ENCODE assay signal across 8 mouse cellular contexts in genomic region chr2:178454664-178455516, GRCm38 (mm10). TPM values are rescaled to one million over a fixed set of nuclear protein-coding genes. Genes with fewer than 3 reads are reported as not detected.
DNase-seq lines count a peak whose midpoint lies in the region; ATAC-seq and TF ChIP-seq lines count a peak whose summit lies in the region.

No protein-coding gene starts in this region.

- H3K4me3 ChIP-seq in embryonic facial prominence, embryonic 14.5 days (ENCODE audit: low read depth, low read length): no peak overlapping the region
- H3K4me3 ChIP-seq in kidney, adult 2 months (ENCODE audit: insufficient read depth, low read depth, low read length): no peak overlapping the region

- no peak for TF ChIP-seq CTCF in kidney, adult 2 months (conservative IDR thresholded peaks at IDR 0.05; ENCODE audit: insufficient read depth, insufficient read length, low read depth, low read length)

- WGBS in embryonic facial prominence, embryonic 14.5 days: 15% methylated on average over 17 of the region's 17 CpGs
- 6% methylated on average over 17 of the region's 17 CpGs for WGBS in kidney, adult 2 months

- H3K4me2 ChIP-seq in embryonic facial prominence, embryonic 14.5 days (ENCODE audit: low read depth, low read length): peak overlapping the region; percentile 35

- H3K27ac ChIP-seq in embryonic facial prominence, embryonic 14.5 days (replicated peaks; ENCODE audit: low read depth, low read length): peak overlapping the region; percentile 74
- peak overlapping the region; percentile 24 for H3K27ac ChIP-seq in kidney, adult 2 months (ENCODE audit: insufficient read depth, low read depth, low read length)

- DNase-seq in layer of hippocampus, adult 18-20 months (ENCODE audit: low spot score in 2 of 2): peak; percentile 10 to 20
- no peak for DNase-seq in layer of hippocampus, postnatal 25 days (ENCODE audit: extremely low spot score in 1 of 2, low spot score in 1 of 2)
- peak; percentile 91 for DNase-seq in embryonic facial prominence, embryonic 14.5 days (ENCODE audit: low spot score)
- DNase-seq in kidney, adult 2 months: peak; percentile 51
- DNase-seq in lung, postnatal 36 days: peak; percentile 58
- no peak for DNase-seq in B cell, adult 2 months
- DNase-seq in thymus, postnatal 25 days: no peak
- no peak for DNase-seq in gastrocnemius, postnatal 4 days (ENCODE audit: low spot score in 2 of 2)

- no peaks in the 10 kb centered on the region for H3K27me3 ChIP-seq in embryonic facial prominence, embryonic 14.5 days (replicated peaks; ENCODE audit: control insufficient read depth, insufficient read depth, low read length)
- no peaks in the 10 kb centered on the region for H3K27me3 ChIP-seq in kidney, adult 2 months (replicated peaks; ENCODE audit: control insufficient read depth, insufficient read depth, low read length)

- no peak for TF ChIP-seq POLR2A in kidney, adult 2 months (IDR thresholded peaks at IDR 0.05; ENCODE audit: low read depth, low read length)

- no peak overlapping the region for H3K9ac ChIP-seq in embryonic facial prominence, embryonic 14.5 days (ENCODE audit: low read depth, low read length)

- H3K36me3 ChIP-seq in embryonic facial prominence, embryonic 14.5 days (ENCODE audit: control insufficient read depth, insufficient read depth, low read length): no peaks in the 10 kb centered on the region
- no peaks in the 10 kb centered on the region for H3K36me3 ChIP-seq in kidney, adult 2 months (ENCODE audit: control insufficient read depth, insufficient read depth, low read length)

- peaks cover 6% of the 10 kb centered on the region for H3K4me1 ChIP-seq in embryonic facial prominence, embryonic 14.5 days (ENCODE audit: control insufficient read depth, insufficient read depth, low read length)
- H3K4me1 ChIP-seq in kidney, adult 2 months (ENCODE audit: control insufficient read depth, insufficient read depth, low read length): no peaks in the 10 kb centered on the region

- peak; percentile 87 for ATAC-seq in embryonic facial prominence, embryonic 14.5 days (ENCODE audit: low read depth)

- no peaks in the 10 kb centered on the region for H3K9me3 ChIP-seq in embryonic facial prominence, embryonic 14.5 days (ENCODE audit: control insufficient read depth, low read length)

RNA-seq across cellular contexts. Expression of gene Cdh26, which starts 24.6 kb away (rescaled TPM):
- total RNA-seq in layer of hippocampus, adult 18-20 months (2021): under 1 TPM in 1 of 2 experiments, not detected in 1; 0.69 TPM
- under 1 TPM in 1 of 2 experiments, not detected in 1; 0.12 TPM for total RNA-seq in layer of hippocampus, postnatal 25 days (2021)
- 2.5 and 3.9 TPM in 2 replicates for polyA plus RNA-seq in embryonic facial prominence, embryonic 14.5 days (2014; fragmentation: Nextera tagmentation; extraction: Ambion mirVana)
- 0.08 and 0.12 TPM in 2 replicates for polyA plus RNA-seq in kidney, adult 2 months (2012; rRNA removed)
- total RNA-seq in gastrocnemius, postnatal 4 days (2021): not detected

RNA-seq across cellular contexts. Expression of gene Fam217b, which starts 40.6 kb away (rescaled TPM):
- total RNA-seq in layer of hippocampus, adult 18-20 months (2021): 10 to 100 TPM; 50.4 to 52.3 TPM
- 10 to 100 TPM; 43.6 to 45.9 TPM for total RNA-seq in layer of hippocampus, postnatal 25 days (2021)
- 5.8 and 7.3 TPM in 2 replicates for polyA plus RNA-seq in embryonic facial prominence, embryonic 14.5 days (2014; fragmentation: Nextera tagmentation; extraction: Ambion mirVana)
- polyA plus RNA-seq in kidney, adult 2 months (2012; rRNA removed): 1.8 TPM in 2 replicates
- total RNA-seq in gastrocnemius, postnatal 4 days (2021): 1 to 10 TPM; 8.9 to 9.4 TPM

RNA-seq across cellular contexts. Expression of gene Ppp1r3d, which starts 40.6 kb away (rescaled TPM):
- total RNA-seq in layer of hippocampus, adult 18-20 months (2021): 1 to 10 TPM; 5.7 to 6.2 TPM
- total RNA-seq in layer of hippocampus, postnatal 25 days (2021): 1 to 10 TPM; 5.5 to 6.2 TPM
- polyA plus RNA-seq in embryonic facial prominence, embryonic 14.5 days (2014; fragmentation: Nextera tagmentation; extraction: Ambion mirVana): 5.2 and 6.9 TPM in 2 replicates
- 1.5 and 2.4 TPM in 2 replicates for polyA plus RNA-seq in kidney, adult 2 months (2012; rRNA removed)
- 10 to 100 TPM; 16.6 to 20.3 TPM for total RNA-seq in gastrocnemius, postnatal 4 days (2021)

RNA-seq across cellular contexts. Expression of gene Sycp2, which starts 47.4 kb away (rescaled TPM):
- 1 to 10 TPM in 1 of 2 experiments, under 1 TPM in 1; 0.84 to 1.1 TPM for total RNA-seq in layer of hippocampus, adult 18-20 months (2021)
- under 1 TPM; 0.52 to 0.87 TPM for total RNA-seq in layer of hippocampus, postnatal 25 days (2021)
- 0.18 TPM in 2 replicates for polyA plus RNA-seq in embryonic facial prominence, embryonic 14.5 days (2014; fragmentation: Nextera tagmentation; extraction: Ambion mirVana)
- polyA plus RNA-seq in kidney, adult 2 months (2012; rRNA removed): 0.01 TPM in 1 of 2 replicates, not detected in the other
- total RNA-seq in gastrocnemius, postnatal 4 days (2021): under 1 TPM; 0.25 to 0.47 TPM

Comparison
In these comparisons a context has a peak if more than half of its experiments do, and no peak if none do; other contexts are left out.
1. DNase-seq: peak in layer of hippocampus, adult 18-20 months (2 of 2), embryonic facial prominence, embryonic 14.5 days (single experiment), kidney, adult 2 months (single experiment) and lung, postnatal 36 days (single experiment); none in layer of hippocampus, postnatal 25 days (0 of 2), B cell, adult 2 months (0 of 2), thymus, postnatal 25 days (single experiment) and gastrocnemius, postnatal 4 days (0 of 2).
2. RNA of gene Fam217b, which starts 40.6 kb away (total RNA-seq): 50.4 to 52.3 TPM in layer of hippocampus, adult 18-20 months and 43.6 to 45.9 TPM in layer of hippocampus, postnatal 25 days; 8.9 to 9.4 TPM in gastrocnemius, postnatal 4 days; every median in the first group is over 4 times any median in the second.